Comparison of ENCODE assay signal across 23 mouse cellular contexts in genomic region chr2:181304944-181305343, GRCm38 (mm10). TPM values are rescaled to one million over a fixed set of nuclear protein-coding genes. Genes with fewer than 3 reads are reported as not detected.
DNase-seq lines count a peak whose midpoint lies in the region; ATAC-seq lines count a peak whose summit lies in the region.
"Had no signal": no experiment of that assay in that cellular context is flagged by ENCODE, and none has a peak within 500 bp of the region (broad histone marks: within the 10 kb centered on the region; RNA-seq: fewer than 3 reads in every experiment).

No protein-coding gene starts in this region.

- H3K4me3 ChIP-seq in neural tube, embryonic 15.5 days (replicated peaks): no peak overlapping the region
- H3K4me3 ChIP-seq: embryonic facial prominence, embryonic 10.5 days; embryonic facial prominence, embryonic 12.5 days; forebrain, embryonic 13.5 days; forebrain, embryonic 15.5 days had no signal

- H3K4me2 ChIP-seq in neural tube, embryonic 15.5 days: no peak overlapping the region
- H3K4me2 ChIP-seq: embryonic facial prominence, embryonic 12.5 days; forebrain, embryonic 13.5 days; forebrain, embryonic 15.5 days had no signal

- peak; percentile 86 for DNase-seq in heart, adult 11 months
- DNase-seq in heart, postnatal 36 days: no peak
- no peak for DNase-seq in testis, postnatal 10 days (ENCODE audit: low spot score)
- DNase-seq in natural killer cell, adult 2 months (ENCODE audit: low spot score in 2 of 2): no peak
- DNase-seq: adrenal gland, adult 2 months; adrenal gland, postnatal 10 days; adrenal gland, postnatal 25 days; cerebellum, adult 11 months; cerebellum, adult 18-20 months; cerebellum, adult 8-10 months; cerebellum, adult 9-11 months; cerebellum, postnatal 14 days; cerebellum, postnatal 36 days; forebrain, postnatal 0 days had no signal

- intact Hi-C loops in heart, postnatal 36 days (cut with DNase I): no loop called here

- 79% methylated on average over 1 of the region's 1 CpGs for WGBS in neural tube, embryonic 15.5 days

- H3K27me3 ChIP-seq in neural tube, embryonic 15.5 days (replicated peaks): no peaks in the 10 kb centered on the region
- H3K27me3 ChIP-seq: forebrain, embryonic 15.5 days had no signal

- H3K9me3 ChIP-seq in neural tube, embryonic 15.5 days (replicated peaks): no peaks in the 10 kb centered on the region
- H3K9me3 ChIP-seq: embryonic facial prominence, embryonic 10.5 days; forebrain, embryonic 13.5 days; forebrain, embryonic 15.5 days had no signal

- peaks cover 18% of the 10 kb centered on the region for H3K4me1 ChIP-seq in neural tube, embryonic 15.5 days
- H3K4me1 ChIP-seq: embryonic facial prominence, embryonic 12.5 days had no signal

- no peak overlapping the region for H3K9ac ChIP-seq in neural tube, embryonic 15.5 days (replicated peaks)
- H3K9ac ChIP-seq: embryonic facial prominence, embryonic 12.5 days; forebrain, embryonic 13.5 days; forebrain, embryonic 15.5 days; forebrain, postnatal 0 days had no signal

- H3K36me3 ChIP-seq in neural tube, embryonic 15.5 days: peaks cover 65% of the 10 kb centered on the region

- ATAC-seq in common myeloid progenitor, adult 5-6 weeks (replicated peaks; ENCODE audit: low read depth, poor library complexity, severe bottlenecking): peak; percentile 49
- ATAC-seq in granulocyte monocyte progenitor cell, adult 5-6 weeks (replicated peaks; ENCODE audit: poor library complexity, severe bottlenecking): peak; percentile 74
- ATAC-seq in megakaryocyte progenitor cell, adult 5-6 weeks (replicated peaks; ENCODE audit: poor library complexity): peak; percentile 51
- ATAC-seq in neural tube, embryonic 15.5 days (ENCODE audit: low FRiP score): no peak
- ATAC-seq: forebrain, embryonic 13.5 days; forebrain, embryonic 15.5 days; forebrain, postnatal 0 days had no signal

- H3K27ac ChIP-seq in neural tube, embryonic 15.5 days (replicated peaks): no peak overlapping the region
- H3K27ac ChIP-seq: embryonic facial prominence, embryonic 10.5 days; embryonic facial prominence, embryonic 12.5 days; forebrain, embryonic 13.5 days; forebrain, embryonic 15.5 days had no signal

RNA-seq across cellular contexts. Expression of gene Stmn3, which starts 9.4 kb away (rescaled TPM):
- total RNA-seq in heart, postnatal 36 days (2021): under 1 TPM; 0.38 to 0.53 TPM
- not detected in 2 replicates for total RNA-seq in common myeloid progenitor, adult 5-6 weeks (2017)
- not detected in 2 replicates for total RNA-seq in granulocyte monocyte progenitor cell, adult 5-6 weeks (2014; fragmentation: Nextera tagmentation)
- total RNA-seq in granulocyte monocyte progenitor cell, adult 5-6 weeks (2017): not detected in 2 replicates
- not detected in 2 replicates for total RNA-seq in megakaryocyte progenitor cell, adult 5-6 weeks (2015)
- total RNA-seq in megakaryocyte progenitor cell, adult 5-6 weeks (2017): not detected in 2 replicates
- 1,381 and 1,726 TPM in 2 replicates for polyA plus RNA-seq in neural tube, embryonic 15.5 days (2015; fragmentation: Nextera tagmentation; extraction: Ambion mirVana)
- total RNA-seq: MEL had no signal

RNA-seq across cellular contexts. Expression of gene Rtel1, which starts 14.6 kb away (rescaled TPM):
- 10 to 100 TPM in 1 of 2 experiments, 1 to 10 TPM in 1; 9.3 to 10.1 TPM for total RNA-seq in heart, postnatal 36 days (2021)
- 43.2 and 54.8 TPM in 2 replicates for total RNA-seq in common myeloid progenitor, adult 5-6 weeks (2017)
- 63.9 and 85.0 TPM in 2 replicates for total RNA-seq in granulocyte monocyte progenitor cell, adult 5-6 weeks (2014; fragmentation: Nextera tagmentation)
- total RNA-seq in granulocyte monocyte progenitor cell, adult 5-6 weeks (2017): 30.1 and 47.5 TPM in 2 replicates
- 53.4 and 78.0 TPM in 2 replicates for total RNA-seq in megakaryocyte progenitor cell, adult 5-6 weeks (2015)
- 41.9 and 53.0 TPM in 2 replicates for total RNA-seq in megakaryocyte progenitor cell, adult 5-6 weeks (2017)
- polyA plus RNA-seq in neural tube, embryonic 15.5 days (2015; fragmentation: Nextera tagmentation; extraction: Ambion mirVana): 37.3 and 39.4 TPM in 2 replicates

RNA-seq across cellular contexts. Expression of gene Gmeb2, which starts 17.1 kb away (rescaled TPM):
- 1 to 10 TPM; 9.0 to 9.6 TPM for total RNA-seq in heart, postnatal 36 days (2021)
- total RNA-seq in common myeloid progenitor, adult 5-6 weeks (2017): 8.3 and 19.7 TPM in 2 replicates
- 11.8 and 15.3 TPM in 2 replicates for total RNA-seq in granulocyte monocyte progenitor cell, adult 5-6 weeks (2014; fragmentation: Nextera tagmentation)
- 10.4 and 16.5 TPM in 2 replicates for total RNA-seq in granulocyte monocyte progenitor cell, adult 5-6 weeks (2017)
- total RNA-seq in megakaryocyte progenitor cell, adult 5-6 weeks (2015): 12.5 and 12.6 TPM in 2 replicates
- total RNA-seq in megakaryocyte progenitor cell, adult 5-6 weeks (2017): 13.4 and 13.6 TPM in 2 replicates
- polyA plus RNA-seq in neural tube, embryonic 15.5 days (2015; fragmentation: Nextera tagmentation; extraction: Ambion mirVana): 13.9 and 14.6 TPM in 2 replicates

RNA-seq across cellular contexts. Expression of gene Zgpat, which starts 59.8 kb away (rescaled TPM):
- total RNA-seq in heart, postnatal 36 days (2021): 10 to 100 TPM; 17.6 to 22.3 TPM
- 34.4 and 38.0 TPM in 2 replicates for total RNA-seq in common myeloid progenitor, adult 5-6 weeks (2017)
- 12.8 and 18.3 TPM in 2 replicates for total RNA-seq in granulocyte monocyte progenitor cell, adult 5-6 weeks (2014; fragmentation: Nextera tagmentation)
- 29.8 and 35.7 TPM in 2 replicates for total RNA-seq in granulocyte monocyte progenitor cell, adult 5-6 weeks (2017)
- total RNA-seq in megakaryocyte progenitor cell, adult 5-6 weeks (2015): 7.0 and 8.2 TPM in 2 replicates
- 38.2 and 48.2 TPM in 2 replicates for total RNA-seq in megakaryocyte progenitor cell, adult 5-6 weeks (2017)
- 71.1 and 81.9 TPM in 2 replicates for polyA plus RNA-seq in neural tube, embryonic 15.5 days (2015; fragmentation: Nextera tagmentation; extraction: Ambion mirVana)
